Mouse (Mus musculus) activated CD4-positive, CD25-positive, alpha-beta regulatory T cell, adult 4 months (primary cell): ENCODE data around the gene Nabp1. TPM values are rescaled to one million over a fixed set of nuclear protein-coding genes. Genes with fewer than 3 reads are reported as not detected.

Source experiments
- ATAC-seq: one replicate; pipeline ENCODE4 v1.8.0; 2017
- polyA plus RNA-seq, 2 experiments: library from polyadenylated mRNA; unstranded; fragments of 100-300 nt; shearing (Covaris generic); gene quantifications; one replicate each; pipeline ENCODE4 v1.2.1; 2017

Nabp1 gene
- polyA plus RNA-seq, result 10 to 100 TPM; 36.4 to 49.1 TPM

DNA sequence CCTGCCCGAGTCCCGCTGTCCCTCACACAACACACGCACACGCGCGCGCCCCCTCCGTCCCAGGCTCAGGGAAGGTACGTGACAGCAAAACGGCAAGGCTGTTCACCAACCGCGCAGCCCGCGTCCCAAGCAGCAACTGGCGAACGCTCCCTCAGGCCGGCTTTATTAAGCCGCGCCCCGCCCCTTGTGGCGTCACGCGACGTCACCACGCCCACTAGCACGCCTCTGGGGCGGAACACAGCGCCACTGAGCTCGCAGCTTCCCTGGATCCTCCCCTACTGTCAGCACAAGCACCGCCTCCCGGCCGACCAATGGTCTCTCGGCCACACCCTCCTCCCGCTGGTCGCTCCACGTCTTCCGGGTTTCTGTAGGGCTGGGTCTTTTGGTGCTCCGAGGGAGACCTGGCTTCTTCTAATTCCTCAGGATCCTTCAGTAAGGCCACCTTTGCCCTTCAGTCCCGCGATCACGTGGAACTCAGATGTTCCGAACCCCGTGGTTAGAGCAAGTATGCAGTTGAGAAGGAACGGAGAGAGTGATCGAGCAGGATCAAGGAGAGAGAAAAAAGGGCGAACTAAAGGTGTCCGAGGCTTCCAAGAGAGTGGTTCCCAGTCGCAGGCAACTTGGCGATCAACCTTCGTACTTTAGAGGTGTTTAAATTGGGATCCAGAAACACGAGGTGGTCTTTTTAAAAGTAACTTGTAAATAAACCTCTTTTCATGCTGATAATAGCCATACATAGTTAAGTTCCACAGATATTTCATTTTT, at the start of gene Nabp1:
Gene Nabp1, minus strand, starts transcription at position 164 of the 765 bp plus-strand sequence.
- ATAC-seq, result peak; percentile 92

DNA sequence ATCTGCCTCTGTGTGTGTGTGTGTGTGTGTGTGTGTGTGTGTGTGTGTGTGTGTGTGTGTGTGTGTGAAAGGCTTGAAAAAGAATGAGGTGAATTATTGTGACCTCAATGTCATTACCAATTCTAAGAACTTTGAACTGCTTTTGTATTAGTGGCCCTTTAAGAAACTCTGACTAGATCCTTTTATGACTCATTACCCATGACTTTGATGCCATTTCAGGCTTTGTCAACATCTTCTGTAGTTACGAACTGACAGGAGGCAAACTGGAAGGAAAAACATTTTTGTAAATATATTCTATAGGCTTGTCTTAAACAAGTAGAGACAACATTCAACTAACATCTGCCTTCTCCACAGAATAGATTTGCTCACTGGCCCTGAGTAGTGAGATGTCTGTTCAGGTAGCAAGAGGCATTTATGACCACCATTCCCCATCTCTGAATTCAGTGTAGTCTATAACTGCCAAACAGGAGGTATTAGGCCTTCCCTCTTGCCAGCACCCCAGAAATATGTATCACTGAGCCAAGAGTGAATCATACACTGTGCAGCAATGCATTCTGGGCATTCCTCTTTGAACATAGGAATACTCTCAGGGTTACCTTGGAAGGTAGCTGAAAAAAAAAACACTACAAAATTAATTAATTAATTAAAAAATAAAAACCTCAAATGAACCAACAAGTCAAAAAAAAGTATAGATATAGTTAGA, 47.5 kb upstream of the Nabp1 start:
- peak; percentile 69 for ATAC-seq

DNA sequence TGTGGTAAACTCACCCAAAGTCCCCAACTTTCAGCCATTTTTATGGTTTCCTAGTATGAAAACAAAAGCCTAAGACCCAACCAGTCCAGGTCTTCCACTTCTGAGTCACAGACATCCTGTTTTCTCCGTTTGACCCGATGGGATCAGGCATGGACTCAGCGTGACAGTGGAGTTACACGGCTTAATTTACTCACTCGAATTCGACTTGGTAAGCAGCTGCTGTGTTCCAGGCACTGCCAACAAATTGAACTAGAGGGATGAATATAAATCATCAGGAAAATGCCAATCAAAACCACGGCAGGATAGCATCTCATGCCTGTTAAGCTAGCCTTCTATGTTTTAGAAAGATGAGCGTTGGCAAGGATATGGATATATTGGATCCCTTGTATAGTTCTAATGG, 43.4 kb upstream of the Nabp1 start:
- ATAC-seq, result no peak

DNA sequence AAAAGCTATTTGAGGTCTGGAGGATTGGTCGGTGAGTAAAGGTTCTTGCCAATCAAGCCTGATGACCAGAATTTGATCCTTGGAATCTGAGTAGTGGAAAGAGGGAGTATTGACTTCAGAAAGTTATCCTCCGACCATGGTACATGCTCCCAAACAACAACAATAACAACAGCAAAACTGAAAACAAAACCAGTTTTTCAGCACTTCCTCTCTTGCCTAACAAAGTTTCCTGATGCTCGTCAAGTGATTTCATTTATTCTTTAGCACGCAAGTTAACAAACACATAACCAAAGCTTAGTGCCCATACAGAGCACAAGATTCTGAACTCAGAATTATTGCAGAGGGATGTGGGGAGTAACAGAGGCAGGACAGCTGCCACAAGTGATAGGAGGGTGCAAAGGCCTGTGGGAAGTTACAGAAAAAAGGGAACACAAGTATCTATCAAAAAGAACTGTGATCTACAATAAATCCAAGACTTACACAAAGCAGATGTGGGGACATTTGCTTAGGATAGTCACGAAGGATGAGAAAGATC, 42.1 kb upstream of the Nabp1 start:
- ATAC-seq, result peak; percentile 25

DNA sequence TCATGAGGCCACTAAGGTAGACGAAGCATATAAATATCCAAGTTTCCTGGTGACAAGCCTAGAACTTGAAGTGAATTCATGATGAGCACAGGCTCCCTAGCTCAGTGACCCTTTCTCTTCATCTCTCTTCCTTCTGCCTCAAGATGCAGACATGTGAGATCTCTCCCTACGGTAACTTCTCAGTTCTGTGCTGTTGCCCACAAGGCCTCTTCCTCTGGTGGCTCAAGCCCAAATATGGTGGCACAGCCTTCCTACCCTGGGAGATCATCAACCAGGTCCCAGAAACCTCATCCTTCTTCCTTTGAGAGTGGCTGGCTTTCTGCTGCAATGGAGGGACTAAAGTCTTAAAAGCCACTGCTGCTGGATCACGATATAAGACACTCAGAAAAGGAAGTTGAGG, 40.9 kb upstream of the Nabp1 start:
- ATAC-seq, result no peak

DNA sequence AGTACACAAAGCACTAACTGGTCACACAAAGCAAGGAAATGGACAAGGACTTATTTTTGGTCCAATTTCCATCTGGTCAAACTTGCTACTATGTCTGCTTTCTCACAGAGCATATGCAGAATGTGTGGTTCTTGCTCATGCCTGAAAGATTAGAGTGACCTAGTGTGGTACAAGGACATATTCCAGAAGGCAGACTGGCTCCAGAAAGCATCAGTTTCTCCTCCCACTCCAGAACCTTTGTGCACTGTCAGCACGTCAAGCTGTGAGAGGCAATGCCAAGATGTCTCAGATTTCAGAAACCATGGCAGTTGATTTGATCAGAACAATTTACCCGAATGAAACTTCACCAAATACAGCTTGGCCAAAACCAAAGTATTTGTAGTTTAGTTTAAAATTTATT, 37.4 kb upstream of the Nabp1 start:
- no peak for ATAC-seq

DNA sequence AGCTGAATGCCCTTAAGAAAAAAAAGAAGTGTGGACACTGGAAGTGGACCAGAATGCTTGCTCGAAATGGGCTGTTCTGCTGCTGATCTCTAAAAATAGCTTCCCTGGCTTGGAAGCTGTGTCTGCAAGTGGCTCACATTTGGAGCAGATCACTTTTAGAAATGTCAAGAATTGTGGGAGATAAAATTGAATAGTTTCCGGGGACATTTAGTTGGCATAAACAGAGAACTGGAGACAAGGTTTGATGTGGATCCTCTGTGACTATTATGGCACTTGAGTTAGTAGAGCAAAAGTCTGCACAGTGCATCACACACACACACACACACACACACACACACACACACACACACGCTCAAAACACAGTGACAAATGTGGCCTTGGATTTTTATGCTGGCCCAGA, 36.8 kb upstream of the Nabp1 start:
- ATAC-seq, result no peak

DNA sequence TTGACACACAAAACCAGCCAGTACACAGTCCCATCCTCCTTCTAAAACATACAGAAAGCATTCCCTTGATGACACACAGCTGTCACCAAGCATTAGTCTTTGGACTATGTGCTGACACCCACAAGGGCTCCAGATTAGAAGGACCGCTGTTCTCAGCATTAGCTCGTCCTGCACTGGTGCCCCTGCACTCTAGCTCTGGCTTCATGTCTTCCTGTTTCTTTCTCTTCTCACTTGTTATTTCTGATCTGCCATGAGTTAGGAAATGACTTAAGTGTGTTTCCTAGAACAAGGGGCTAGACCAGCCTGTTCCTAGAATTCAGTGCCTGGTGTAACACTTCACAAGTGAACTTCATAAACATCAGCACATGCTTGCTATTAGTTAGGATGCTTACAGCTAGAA, 36.2 kb upstream of the Nabp1 start:
- ATAC-seq, result peak; percentile 62

DNA sequence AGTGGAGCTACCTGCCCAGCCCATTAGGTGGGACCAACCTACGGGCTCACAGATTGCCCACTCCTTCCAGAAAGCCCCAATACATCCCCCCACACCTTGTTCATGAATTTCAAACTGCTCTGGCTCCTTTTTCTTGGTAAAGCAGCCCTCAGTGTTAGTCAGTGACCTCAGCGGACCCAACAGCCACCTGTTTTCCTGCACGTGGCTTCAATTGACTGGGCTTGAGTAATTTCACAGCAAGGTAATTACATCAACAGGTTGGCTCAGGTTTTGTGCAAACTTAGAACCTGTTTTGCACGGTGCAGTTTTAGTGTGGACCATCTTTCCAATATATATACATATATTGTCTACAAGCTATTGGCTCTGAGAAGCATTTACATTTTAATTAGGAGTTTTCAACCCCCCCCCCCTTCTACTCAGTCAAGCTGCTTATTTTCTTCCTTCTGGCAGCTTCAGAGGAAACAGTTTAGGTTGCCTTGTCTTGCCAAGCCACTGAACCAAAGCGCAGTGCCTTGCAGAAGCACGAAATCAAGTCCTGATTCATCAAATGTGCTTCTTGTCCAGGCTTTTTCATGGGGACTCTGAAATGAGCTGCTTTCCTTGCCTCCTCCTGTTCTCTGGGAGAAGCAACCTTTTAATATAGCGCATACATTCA, 35.0 kb upstream of the Nabp1 start:
- ATAC-seq, result no peak

DNA sequence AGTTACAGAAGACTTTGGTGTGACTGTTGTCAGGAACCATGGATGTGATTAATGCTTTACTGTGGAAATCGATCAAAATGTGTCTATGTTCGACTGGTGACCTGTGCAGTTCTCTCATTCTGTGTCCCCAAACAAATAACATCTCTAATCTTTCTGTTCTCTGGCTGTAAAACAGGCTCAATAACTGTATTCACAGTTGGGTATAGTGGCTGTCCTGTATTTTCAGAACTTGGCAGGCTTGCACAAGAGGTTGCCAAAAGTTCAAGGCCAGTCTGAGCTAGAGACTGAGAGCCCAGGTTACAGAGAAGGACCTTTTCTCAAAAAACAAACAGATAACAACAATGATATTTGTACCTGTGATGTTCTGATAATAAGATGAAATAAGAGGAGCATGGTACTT, 34.1 kb upstream of the Nabp1 start:
- no peak for ATAC-seq

DNA sequence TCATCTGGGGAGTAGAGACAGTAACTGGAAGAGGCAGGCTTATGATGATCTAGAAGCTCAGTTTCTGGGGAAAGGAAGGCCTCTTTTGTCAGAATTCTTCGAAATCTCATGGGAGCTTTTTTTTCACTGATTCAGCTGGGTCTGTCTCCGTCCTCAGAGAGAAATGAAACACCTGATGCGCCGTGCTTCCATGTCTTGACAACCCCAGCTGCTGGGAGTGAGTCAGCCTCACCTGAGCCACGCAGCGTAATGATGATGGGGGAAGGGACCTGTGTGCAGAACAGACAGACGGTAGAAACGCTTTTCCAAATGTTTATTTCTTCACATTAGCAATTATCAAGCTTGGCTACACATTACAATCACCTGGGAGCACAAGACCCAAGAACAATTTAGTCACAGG, 31.6 kb upstream of the Nabp1 start:
- no peak for ATAC-seq

DNA sequence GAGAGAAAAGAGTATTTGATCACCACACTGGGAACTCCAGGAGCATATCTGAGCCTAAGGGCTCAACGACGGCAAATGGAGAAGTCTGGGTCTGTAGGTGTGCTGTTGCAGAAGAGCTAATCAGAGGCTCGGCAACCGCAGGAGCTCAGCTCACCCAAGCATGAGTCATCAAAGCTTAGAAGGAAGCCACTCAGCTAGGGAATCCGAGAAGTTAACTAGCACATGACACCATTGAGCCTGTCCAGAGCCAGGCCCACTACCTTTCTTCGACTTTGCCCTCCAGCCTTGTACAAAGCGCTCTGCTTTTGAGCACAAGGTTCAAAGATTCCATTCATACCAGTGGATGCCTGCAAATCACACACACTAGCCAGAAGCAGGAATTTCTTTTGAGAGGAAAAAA, 30.9 kb upstream of the Nabp1 start:
- ATAC-seq, result peak; percentile 91

DNA sequence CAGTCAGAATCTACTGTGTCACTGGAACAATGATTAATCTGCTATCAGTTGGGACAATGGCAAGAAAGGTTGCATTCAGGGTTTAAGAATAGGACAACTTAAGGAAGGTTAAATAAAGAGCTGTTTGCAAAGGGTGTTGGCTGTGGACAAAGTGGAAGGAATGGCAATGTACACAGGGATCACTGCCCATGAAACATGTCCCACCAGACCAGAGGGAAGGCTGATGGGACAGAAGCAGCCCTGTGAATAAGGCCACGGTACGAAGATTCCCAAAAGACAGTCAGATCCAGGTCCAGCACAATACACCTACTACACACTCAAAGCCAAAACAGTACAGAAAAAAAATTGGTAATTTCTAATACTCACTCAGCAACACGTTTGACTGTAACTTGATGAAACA, 30.3 kb upstream of the Nabp1 start:
- no peak for ATAC-seq

DNA sequence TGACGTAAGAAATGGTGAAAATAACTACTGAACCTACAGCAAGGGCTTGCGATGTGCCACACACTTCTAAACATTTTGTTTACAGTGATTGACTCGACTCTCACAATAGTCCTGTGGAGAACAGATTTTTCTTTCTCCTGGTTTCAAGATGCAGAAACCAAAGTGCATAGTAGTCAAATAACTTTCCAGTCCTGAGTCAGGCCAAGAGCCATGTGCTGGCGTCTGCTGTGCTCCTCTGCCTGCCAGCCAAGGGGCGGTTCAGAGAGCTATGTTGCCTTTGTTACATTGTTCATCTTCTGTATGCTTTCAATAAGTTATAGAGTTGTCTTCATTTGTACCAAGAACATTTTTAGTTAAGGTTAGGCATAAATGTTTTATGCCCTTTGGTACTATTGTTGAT, 29.2 kb upstream of the Nabp1 start:
- ATAC-seq, result no peak

DNA sequence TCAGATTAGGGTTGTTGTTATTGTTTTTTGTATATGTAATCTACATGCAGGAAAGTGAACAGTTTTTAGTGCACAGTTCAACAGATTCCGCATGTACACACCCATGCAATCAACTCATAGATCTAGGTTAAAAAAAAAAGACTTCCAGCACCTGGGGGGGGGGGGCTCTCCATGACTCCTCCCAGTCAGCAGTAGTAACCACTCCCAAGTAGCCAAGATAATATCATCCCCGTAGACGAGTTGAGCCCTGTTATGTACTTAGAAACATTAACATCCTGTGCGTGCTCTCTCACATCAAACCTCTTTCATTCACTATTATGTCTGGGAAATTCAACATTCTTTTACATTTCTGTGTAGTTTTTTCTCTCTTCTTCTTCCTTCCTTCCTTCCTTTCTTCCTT, 28.0 kb upstream of the Nabp1 start:
- ATAC-seq, result peak; percentile 33

DNA sequence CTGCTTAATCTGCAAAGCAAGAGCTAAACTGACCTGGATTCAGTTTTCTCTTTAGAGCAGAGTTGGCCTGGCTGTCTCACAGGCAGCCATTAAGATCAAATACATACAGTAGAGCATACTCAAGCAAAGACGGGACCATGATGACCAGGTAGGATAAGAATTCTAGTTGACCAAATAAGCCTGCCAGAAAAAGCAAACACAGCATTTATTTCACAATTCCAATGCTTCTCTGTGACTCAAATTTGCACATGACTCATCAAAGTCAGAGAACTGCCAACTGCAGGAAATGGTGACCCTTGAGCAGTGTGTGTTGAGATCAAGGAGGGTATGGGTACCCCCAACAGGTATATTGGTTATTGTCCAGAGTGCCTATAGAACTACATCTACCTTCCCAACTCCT, 27.4 kb upstream of the Nabp1 start:
- ATAC-seq, result no peak

DNA sequence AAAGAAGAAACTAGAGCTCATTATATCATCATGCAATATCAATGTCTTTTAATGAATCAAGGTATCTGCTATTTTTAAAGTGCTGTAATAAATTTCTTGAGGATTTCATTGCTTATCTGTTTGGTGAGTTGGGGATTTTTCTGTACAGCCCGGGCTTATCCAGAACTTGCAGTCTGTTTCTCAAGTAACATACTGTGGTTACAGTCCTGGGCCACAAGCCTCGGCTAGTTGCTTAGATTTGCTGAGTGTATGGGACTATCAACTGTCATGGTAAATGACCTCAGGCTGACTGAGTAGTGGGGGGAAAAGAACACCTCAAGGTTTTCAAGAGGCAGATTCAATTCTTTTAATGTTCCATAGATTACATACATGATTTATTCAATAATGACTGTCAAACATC, 24.8 kb upstream of the Nabp1 start:
- ATAC-seq, result no peak

DNA sequence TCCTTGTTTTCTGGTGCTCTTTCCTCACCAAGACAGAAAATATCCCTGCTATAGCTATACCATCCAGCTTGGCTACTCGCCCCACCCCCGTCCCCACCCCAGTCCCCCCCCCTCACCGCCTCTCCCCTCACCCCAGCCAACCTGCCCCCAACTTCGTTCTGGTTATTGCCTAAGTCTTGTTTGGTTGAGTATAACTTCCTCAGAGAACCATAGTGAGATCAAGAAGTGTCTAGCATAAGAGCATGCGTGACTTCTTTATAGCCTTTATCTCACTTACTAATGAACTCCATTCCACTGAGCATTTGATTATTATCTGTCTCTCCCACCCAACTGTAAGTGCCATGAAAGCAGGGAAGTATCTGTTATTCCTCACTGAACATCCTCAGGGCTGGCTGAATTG, 24.1 kb upstream of the Nabp1 start:
- no peak for ATAC-seq

DNA sequence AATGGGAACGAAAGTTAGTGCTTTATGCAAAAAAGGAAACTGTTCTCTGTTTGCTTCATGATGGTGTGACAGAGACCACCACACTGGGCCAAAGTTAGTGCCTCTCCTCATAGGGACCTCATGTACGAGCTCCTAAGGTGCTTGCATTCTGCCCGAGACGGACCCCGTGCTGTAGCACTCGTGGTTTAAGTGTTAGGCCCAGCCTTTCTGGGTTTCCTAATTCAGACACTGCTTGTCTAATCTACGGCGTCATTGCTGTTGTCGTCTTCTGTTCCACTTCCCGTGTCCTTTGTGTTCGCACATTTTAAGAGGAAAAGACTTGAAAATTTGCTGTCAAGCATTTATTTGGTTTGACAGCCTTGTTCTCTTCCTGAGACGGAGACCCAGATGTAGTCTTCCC, 23.0 kb upstream of the Nabp1 start:
- ATAC-seq, result no peak

DNA sequence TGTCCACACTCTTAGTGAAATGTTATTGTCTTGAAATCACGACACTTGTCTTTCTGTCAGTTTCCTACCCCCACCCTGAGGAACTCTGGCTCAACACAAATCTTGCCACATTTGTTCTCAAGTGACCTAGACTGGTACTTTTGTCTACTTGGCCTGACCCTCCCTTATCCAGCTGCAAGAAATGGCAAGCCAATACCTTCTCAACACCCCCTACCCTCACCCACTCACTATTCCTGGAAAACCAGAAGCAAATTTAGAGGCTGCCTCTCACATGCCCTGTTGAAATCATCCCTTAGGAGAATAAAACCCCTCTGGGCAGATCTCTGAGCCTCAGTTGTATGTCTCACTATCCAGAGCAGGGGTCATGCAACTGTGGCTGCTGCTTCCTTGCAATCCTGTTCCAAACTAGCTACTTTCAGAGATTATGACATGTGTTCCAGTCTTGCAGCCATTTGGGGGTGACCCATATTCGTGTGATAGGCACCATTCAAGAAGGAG, 20.4 kb upstream of the Nabp1 start:
- ATAC-seq, result no peak

DNA sequence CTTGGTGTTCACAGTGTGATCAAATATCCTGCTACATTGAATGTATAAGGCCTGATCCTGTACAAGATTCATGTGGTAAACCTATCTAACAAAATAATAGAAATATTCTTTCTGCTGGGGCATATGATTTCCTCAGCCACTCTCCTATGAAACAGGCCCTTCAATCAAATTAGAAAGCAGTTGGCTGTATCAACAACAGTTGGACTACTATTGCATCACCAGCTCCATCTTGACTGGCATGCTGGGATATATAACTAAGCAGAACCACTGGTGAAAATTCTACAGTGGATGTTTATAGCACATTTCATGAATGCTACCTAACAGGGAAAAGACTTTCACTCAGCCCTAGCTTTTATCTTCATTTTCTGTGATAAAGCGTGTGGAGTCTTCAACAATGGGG, 17.9 kb upstream of the Nabp1 start:
- no peak for ATAC-seq

DNA sequence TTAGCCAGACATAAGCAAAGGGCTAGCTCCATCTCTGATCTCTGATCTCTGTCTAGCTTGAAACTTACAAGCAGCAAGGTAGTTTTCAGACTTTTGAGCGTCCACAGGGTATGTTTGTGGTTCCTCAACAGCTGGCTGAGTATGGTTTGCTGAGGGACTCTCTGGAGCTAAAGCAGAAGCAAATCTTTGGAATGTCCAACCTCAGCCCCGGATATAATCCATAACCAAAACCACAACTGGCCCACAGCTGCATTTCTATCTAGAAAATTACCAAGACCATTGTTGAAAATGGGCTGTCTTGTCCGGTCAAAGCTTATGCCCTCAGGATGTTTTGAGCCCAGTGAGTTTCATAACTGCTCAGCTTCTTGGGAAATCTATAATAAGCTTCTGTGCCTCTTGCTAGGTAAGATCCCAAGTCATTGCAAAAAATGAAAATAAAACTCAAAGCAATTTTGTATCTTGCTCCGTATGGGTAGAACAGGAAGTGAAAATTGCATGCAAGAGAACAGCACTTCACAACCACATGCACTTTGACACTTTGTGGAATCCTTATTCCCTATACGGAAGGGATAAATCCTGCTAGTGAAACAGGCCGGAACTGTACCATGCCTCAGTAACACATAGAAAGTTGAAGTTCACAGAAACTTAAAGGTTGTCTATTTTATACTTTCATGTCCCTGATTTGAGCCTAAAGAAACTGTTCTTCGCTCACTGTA, 15.5 kb upstream of the Nabp1 start:
- no peak for ATAC-seq

DNA sequence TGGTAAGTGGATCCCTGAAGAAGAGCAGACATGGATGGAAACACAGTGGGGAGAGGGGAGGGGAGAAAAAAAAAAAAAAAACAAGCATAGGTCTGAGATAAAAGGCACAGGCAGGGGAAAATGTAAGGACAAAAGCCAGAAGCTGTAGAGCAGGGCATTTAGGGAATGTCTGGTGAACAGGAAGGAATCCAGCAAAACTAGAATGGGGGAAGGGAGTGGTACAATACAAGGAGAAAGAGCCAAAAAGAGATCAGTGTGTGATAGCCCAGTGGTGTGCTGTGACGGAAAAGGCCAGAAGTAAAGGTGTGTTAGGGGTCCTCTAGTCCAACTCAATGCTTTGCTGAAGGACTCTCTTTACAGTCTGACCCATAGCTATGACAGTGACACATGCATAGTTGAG, 8.1 kb upstream of the Nabp1 start:
- ATAC-seq, result no peak
